Mouse (Mus musculus) adrenal gland, adult (tissue): ENCODE results near the gene Dgkq.

ENCODE experiments used
- DNase-seq, 2 experiments: peaks; one replicate each; pipeline ENCODE4 v3.0.0; 2022 to 2023; ENCODE audit warnings: low spot score in 1 of 2; ENCODE audit not compliant: inconsistent age in 2 of 2

The Dgkq gene

GRCm38 (mm10) chr5:108621870-108622269, 47.6 kb downstream of the Dgkq start:
- no peak for DNase-seq

- no peak for DNase-seq
Measured at GRCm38 (mm10) chr5:108610426-108610825, 59.0 kb downstream of the Dgkq start.

DNA sequence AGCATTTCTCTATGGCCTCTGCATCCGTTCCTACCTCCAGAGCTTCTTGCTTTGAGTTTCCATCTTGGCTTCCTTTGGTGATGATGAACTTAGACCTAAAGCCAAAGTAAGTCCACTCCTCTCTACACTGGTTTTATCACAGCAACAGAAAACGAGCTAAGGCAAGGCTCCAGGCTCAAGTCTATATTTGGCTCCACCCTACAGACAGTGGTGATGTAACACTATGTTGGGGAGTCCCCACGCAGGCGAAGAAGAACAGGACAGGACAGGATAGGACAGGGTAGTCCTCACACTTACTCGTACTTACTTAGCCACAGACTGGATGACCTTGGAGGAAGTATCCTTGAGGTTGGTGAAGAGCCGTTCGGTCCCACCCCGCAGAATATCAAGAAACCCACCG, 66.9 kb downstream of the Dgkq start:
- no peak for DNase-seq

- no peak for DNase-seq
Measured at GRCm38 (mm10) chr5:108599923-108600322, 69.5 kb downstream of the Dgkq start.
